Mouse (Mus musculus): ENCODE data around the gene Bloc1s4. TPM values are rescaled to one million over a fixed set of nuclear protein-coding genes. Genes with fewer than 3 reads are reported as not detected.

Gene Bloc1s4
- polyA plus RNA-seq, 1 experiment, result 20.5 TPM

DNA sequence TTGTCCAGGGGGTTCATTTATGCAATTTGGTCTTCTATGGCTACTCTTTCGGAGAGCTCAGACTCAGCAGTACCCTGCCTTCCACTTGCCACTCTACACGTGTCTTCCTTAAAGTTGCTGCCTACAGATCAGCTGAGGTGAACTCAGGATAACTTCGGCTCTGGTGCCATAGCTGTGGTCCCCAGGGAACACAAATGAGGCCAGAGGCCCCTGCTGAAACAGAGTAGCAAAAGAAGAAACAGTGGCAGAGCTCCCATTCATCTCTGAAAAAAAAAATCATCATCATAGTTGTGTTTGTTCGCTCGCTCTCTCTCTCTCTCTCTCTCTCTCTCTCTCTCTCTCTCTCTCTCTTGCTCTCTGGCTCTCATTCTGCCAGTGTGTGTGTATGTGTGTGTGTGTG, 49.8 kb downstream of the Bloc1s4 start:
- H3K4me1 ChIP-seq (ENCODE audit: control insufficient read depth, insufficient read depth, insufficient read length), result no peaks in the 10 kb centered on the region; the same call in 1 of the 2 replicates
- TF ChIP-seq POLR2A (IDR thresholded peaks at IDR 0.05; ENCODE audit: low read depth, low read length) (no peak), CTCF (IDR thresholded peaks at IDR 0.05; ENCODE audit: extremely low read depth, insufficient read depth, insufficient read length, insufficient replicate concordance) (no peak)
- H3K36me3 ChIP-seq (ENCODE audit: control insufficient read depth, insufficient read depth, low read length), result no peaks in the 10 kb centered on the region
- H3K27ac ChIP-seq (ENCODE audit: insufficient read depth, low read length), result no peak overlapping the region
- 48% methylated on average over 5 of the region's 5 CpGs for WGBS
- no peaks in the 10 kb centered on the region for H3K27me3 ChIP-seq (ENCODE audit: control insufficient read depth, insufficient read depth, low read length)
- no peak for DNase-seq (ENCODE audit: low read depth in 1 of 2, low spot score in 2 of 2)
- H3K4me3 ChIP-seq (ENCODE audit: extremely low read depth, insufficient read depth, insufficient read length), result no peak overlapping the region

DNA sequence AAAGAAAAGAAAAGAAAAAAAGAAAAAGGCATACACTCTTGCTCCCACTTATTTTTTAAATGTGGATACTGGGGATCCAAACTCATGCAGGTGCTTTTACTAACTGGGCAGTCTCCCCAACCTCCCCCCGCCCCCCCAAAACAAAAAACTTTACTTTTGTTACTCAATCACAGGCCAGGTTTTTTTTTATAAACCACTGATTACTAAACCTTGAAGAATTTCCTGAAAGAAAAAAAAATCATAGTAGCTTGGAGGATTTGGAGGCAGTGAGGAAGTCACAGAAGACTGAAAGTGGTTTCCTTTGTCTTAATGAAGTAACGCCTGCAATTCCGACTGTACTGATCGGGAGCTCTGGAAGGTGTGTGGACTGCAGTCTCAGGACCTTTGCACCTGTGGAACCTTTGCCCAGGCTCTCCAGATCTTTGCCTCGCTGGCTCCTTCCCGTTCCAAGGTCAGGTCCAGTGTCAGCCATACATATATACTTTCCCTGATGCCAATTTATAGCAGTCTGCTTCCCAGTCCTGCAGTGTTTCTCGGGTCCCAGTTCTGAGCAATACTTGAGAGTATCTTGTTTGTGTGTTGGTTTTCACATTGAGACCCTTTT, 50.3 kb downstream of the Bloc1s4 start:
- no peaks in the 10 kb centered on the region for H3K36me3 ChIP-seq (ENCODE audit: control insufficient read depth, insufficient read depth, low read length)
- 34% methylated on average over 7 of the region's 7 CpGs for WGBS
- DNase-seq (ENCODE audit: low read depth in 1 of 2, low spot score in 2 of 2), result no peak
- H3K4me3 ChIP-seq (ENCODE audit: extremely low read depth, insufficient read depth, insufficient read length), result no peak overlapping the region
- no peak overlapping the region for H3K27ac ChIP-seq (ENCODE audit: insufficient read depth, low read length)
- H3K4me1 ChIP-seq (ENCODE audit: control insufficient read depth, insufficient read depth, insufficient read length), result peaks cover 2% of the 10 kb centered on the region
- no peaks in the 10 kb centered on the region for H3K27me3 ChIP-seq (ENCODE audit: control insufficient read depth, insufficient read depth, low read length)
- TF ChIP-seq CTCF (IDR thresholded peaks at IDR 0.05; ENCODE audit: extremely low read depth, insufficient read depth, insufficient read length, insufficient replicate concordance) (no peak), POLR2A (IDR thresholded peaks at IDR 0.05; ENCODE audit: low read depth, low read length) (no peak)

Other genes with a start within 250 kb of the Bloc1s4 start
- 30.9 and 38.3 TPM in 2 replicates for gene Tbc1d14, start 155.4 kb downstream of the Bloc1s4 start, polyA plus RNA-seq (2012; rRNA removed)
- 12.2 and 14.4 TPM in 2 replicates for gene D5Ertd579e, start 52.6 kb downstream of the Bloc1s4 start, polyA plus RNA-seq (2012; rRNA removed)
- 47.5 and 74.2 TPM in 2 replicates for gene Mrfap1, start 48.1 kb upstream of the Bloc1s4 start, polyA plus RNA-seq (2012; rRNA removed)
- 75.2 and 94.2 TPM in 2 replicates for gene Man2b2, start 82.0 kb upstream of the Bloc1s4 start, polyA plus RNA-seq (2012; rRNA removed)
- 0.05 TPM in 2 replicates for gene Ppp2r2c, start 119.9 kb upstream of the Bloc1s4 start, polyA plus RNA-seq (2012; rRNA removed)
- 7.2 TPM in 2 replicates for gene Wfs1, start 240.6 kb upstream of the Bloc1s4 start, polyA plus RNA-seq (2012; rRNA removed)